Mouse (Mus musculus) c-Kit-negative CD71-positive TER-119-positive erythroid progenitor cells, embryonic 14.5 days (primary cell): ENCODE measurements around the gene 4933405O20Rik.

Source experiments
- DNase-seq: peaks from one replicate; pipeline ENCODE4 v3.0.0-alpha.2; 2013; ENCODE audit warnings: low read depth, low spot score

Gene 4933405O20Rik

GRCm38 (mm10) chr7:50598890-50599289, at the start of gene 4933405O20Rik:
4933405O20Rik (plus strand) TSS chr7:50599190.
- DNase-seq = no peak

- no peak for DNase-seq
Measured at GRCm38 (mm10) chr7:50549572-50549971, 49.4 kb upstream of the 4933405O20Rik start.

- DNase-seq = no peak
Measured at GRCm38 (mm10) chr7:50551426-50551825, 47.6 kb upstream of the 4933405O20Rik start.

- DNase-seq = no peak
Measured at GRCm38 (mm10) chr7:50562708-50563107, 36.3 kb upstream of the 4933405O20Rik start.

GRCm38 (mm10) chr7:50573841-50574240, 25.1 kb upstream of the 4933405O20Rik start:
- DNase-seq = no peak

GRCm38 (mm10) chr7:50588642-50589424, 10.2 kb upstream of the 4933405O20Rik start:
- DNase-seq = no peak

- no peak for DNase-seq
Measured at GRCm38 (mm10) chr7:50614101-50614500, 15.1 kb downstream of the 4933405O20Rik start.

GRCm38 (mm10) chr7:50629186-50629585, 30.2 kb downstream of the 4933405O20Rik start:
- DNase-seq = no peak

GRCm38 (mm10) chr7:50633147-50633546, 34.2 kb downstream of the 4933405O20Rik start:
- DNase-seq = no peak
